Mouse (Mus musculus) heart, embryonic 15.5 days (tissue): ENCODE measurements at regions not wholly inside any gene's neighbourhood (a gene's known extent, or its start where the extent isn't known, plus 50 kb on each side); places are given as distances from the start of the nearest gene placed in this dataset. TPM values are rescaled to one million over a fixed set of nuclear protein-coding genes. Genes with fewer than 3 reads are reported as not detected.
A peak's percentile ranks its signal among the peaks of the same experiment; 100 is the strongest.

Experiments used
- ATAC-seq: fragments of 200-750 bp; cut with Nextera tagmentation; replicated peaks from 2 replicates; pipeline ENCODE4 v1.8.0; 2017; ENCODE audit warnings: low read depth, moderate TSS enrichment; ENCODE audit not compliant: insufficient number of reproducible peaks, insufficient read depth, low FRiP score
- H3K27ac ChIP-seq: fragments of 300-500 bp; sonication (generic); 2 replicates; pipeline ENCODE4 v1.5.1; 2015; ENCODE audit warnings: mild to moderate bottlenecking, inconsistent platforms
- H3K27me3 ChIP-seq: fragments of 300-500 bp; sonication (generic); 2 replicates; pipeline ENCODE4 v1.6.1; 2015; ENCODE audit warnings: inconsistent platforms
- H3K36me3 ChIP-seq: fragments of 300-500 bp; sonication (generic); 2 replicates; pipeline ENCODE4 v1.6.1; 2015; ENCODE audit warnings: mild to moderate bottlenecking, inconsistent platforms
- H3K4me1 ChIP-seq: fragments of 300-500 bp; sonication (generic); replicated peaks from 2 replicates; pipeline ENCODE4 v1.6.1; 2015; ENCODE audit warnings: inconsistent platforms
- H3K4me2 ChIP-seq: fragments of 300-500 bp; sonication (generic); 2 replicates; pipeline ENCODE4 v1.6.1; 2015; ENCODE audit warnings: inconsistent platforms, mild to moderate bottlenecking, moderate library complexity
- H3K4me3 ChIP-seq: fragments of 300-500 bp; sonication (generic); 2 replicates; pipeline ENCODE4 v1.5.1; 2015; ENCODE audit warnings: mild to moderate bottlenecking, inconsistent platforms
- H3K9ac ChIP-seq: fragments of 300-500 bp; sonication (generic); 2 replicates; pipeline ENCODE4 v1.6.1; 2015; ENCODE audit warnings: mild to moderate bottlenecking, inconsistent platforms
- H3K9me3 ChIP-seq: fragments of 300-500 bp; sonication (generic); replicated peaks from 2 replicates; pipeline ENCODE4 v1.6.1; 2016; ENCODE audit warnings: inconsistent platforms
- WGBS: fragments of 180-500 bp; shearing (Covaris S2); methylation state at CpG from one replicate; pipeline ENCODE4 v1.1.7; 2015; ENCODE audit warnings: mixed read lengths; 5-methylcytosine and 5-hydroxymethylcytosine counted together
- microRNA-seq: library from miRNA; unstranded; fragments of <30 nt; microRNA quantifications from one replicate; pipeline ENCODE4, GENCODE M21; 2016

- H3K4me3 ChIP-seq, result no peak overlapping the region
- WGBS, result 61% methylated on average over 3 of the region's 3 CpGs
- peak overlapping the region; percentile 58; the same call in 1 of the 2 replicates for H3K27ac ChIP-seq
- no peak overlapping the region for H3K4me2 ChIP-seq
- no peaks in the 10 kb centered on the region for H3K27me3 ChIP-seq
- H3K4me1 ChIP-seq, result peaks cover 11% of the 10 kb centered on the region
- H3K9ac ChIP-seq, result no peak overlapping the region
- H3K36me3 ChIP-seq, result no peaks in the 10 kb centered on the region
- H3K9me3 ChIP-seq, result no peaks in the 10 kb centered on the region
- no peak for ATAC-seq
Measured at GRCm38 (mm10) chr14:105359829-105360228, 101.5 kb downstream of the Ndfip2 start.

Small RNA genes lying in the stretch of these regions (microRNA-seq; reads per million reads assigned to microRNA genes)
- gene Gm22406 (not detected), gene Mir6390 (not detected)
